Mouse (Mus musculus) ovary, postnatal 14 days (tissue): ENCODE data around the gene Shisal1.

Experiments
- DNase-seq: peaks from one replicate; pipeline ENCODE4 v3.0.0; 2022; ENCODE audit warnings: low spot score

The Shisal1 gene

GRCm38 (mm10) chr15:84446997-84447396 is at the start of gene Shisal1:
TSS of gene Shisal1 (minus strand) at chr15:84447097.
- no peak for DNase-seq

- no peak for DNase-seq
These were observed 43.6 kb upstream of the Shisal1 start for GRCm38 (mm10) chr15:84490486-84490885.

DNA sequence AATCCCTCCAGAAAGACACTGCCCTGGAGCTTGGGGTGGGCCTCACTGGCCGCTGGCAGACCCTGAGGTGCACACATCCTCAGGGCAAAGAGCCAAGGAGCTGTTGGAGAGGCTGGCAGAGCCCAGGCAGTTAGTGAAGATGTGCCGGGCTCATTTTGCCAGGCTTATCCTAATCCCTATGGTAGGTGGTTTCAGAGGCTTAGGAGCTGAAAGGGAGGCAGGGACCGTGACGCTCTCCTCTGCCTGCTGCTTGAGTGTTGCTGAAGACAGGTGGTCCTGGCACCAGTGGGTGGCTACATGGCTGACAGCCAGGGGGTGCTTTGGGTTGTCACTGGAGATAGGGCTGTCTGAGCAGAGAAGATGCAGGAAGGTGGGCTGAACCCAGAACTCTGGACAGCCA is 37.4 kb upstream of the Shisal1 start:
- no peak for DNase-seq

DNA sequence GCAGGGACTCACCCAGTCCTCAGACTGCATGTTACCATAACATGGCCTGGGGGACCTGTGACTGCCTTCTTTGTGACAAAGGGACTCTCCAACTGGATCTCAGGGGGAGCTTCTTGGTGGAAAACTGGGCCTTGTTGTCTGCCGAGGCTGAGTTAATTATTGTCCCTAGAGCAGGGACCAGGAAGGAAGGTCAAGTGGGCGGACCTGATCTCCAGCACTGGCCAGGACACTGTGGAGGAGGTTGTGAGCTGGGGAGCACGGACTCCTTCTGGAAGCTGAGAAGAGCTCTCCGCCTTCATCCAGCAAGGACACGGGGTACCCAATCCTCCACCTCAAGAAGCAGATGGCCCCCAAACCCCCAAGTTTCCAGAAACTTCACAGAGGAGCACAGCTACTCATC is 36.7 kb upstream of the Shisal1 start:
- DNase-seq: no peak

DNA sequence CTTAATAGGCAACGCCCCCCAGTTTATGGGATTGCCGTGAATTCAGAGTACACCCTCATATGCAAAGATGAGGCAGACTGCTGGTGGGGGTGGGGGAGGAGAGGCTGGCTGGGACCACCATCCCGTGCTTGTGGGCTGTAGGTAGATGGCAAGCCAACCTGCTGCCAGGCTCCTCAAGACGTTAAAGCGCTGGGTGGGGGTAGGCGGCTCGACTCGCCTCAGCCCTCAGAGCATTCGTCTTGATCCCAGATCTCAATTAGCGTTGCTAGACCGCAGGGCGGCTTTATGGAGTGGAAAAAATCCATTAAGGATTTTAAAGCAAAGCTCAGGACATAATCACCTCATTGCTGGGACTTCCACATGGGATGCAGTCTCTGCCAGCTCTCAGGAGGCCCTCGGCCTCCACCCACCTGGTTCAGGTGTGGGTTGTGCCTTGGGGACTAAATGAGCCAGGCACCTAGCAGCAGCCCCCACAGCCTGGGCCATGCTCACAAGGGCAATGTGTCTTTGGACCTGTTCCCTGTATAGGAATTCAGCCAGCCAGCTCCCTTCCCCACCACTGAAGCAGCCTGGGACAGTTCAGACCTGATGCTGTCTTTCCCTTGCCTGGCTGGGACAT is 34.5 kb upstream of the Shisal1 start:
- DNase-seq: no peak

DNA sequence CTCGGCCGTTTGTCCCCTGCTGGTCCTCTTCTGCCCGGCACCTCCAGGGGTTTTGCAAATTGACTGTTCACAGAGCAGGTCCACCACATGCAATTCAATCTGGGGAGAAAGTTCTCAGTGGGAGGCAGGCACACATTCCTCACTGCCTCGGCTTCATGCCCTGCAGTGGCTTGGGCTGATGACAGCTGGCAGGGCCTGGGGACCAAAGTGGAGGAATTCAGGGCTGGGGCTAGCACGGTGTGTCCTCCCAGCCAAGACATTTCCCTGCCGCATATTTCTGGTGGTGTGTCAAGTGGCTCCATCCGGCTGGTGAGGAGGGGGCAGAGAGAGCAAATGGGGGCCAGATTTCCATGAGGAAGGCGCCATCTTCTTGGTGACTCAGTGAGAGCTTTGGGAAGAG is 22.5 kb upstream of the Shisal1 start:
- DNase-seq: no peak

DNA sequence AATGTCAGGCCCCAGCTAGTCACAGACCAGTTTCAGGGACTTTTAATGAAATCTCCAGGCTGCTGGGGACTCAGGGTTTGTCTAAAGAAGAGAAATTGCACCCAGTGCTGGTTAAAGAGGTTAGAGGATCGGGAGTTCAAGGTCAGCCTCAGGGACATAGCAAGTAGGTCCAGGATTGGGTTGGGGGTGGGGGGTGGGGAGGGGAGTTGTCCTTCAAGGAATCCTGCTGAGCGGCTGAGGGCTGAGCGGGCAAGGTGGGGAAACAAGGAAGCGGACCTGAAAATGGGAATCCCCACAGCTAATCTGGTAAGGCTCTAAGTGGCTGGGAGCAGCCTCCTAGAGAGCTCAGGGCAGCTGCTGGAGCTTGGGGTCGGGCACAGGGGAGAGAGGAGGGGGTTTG is 20.9 kb upstream of the Shisal1 start:
- no peak for DNase-seq

DNA sequence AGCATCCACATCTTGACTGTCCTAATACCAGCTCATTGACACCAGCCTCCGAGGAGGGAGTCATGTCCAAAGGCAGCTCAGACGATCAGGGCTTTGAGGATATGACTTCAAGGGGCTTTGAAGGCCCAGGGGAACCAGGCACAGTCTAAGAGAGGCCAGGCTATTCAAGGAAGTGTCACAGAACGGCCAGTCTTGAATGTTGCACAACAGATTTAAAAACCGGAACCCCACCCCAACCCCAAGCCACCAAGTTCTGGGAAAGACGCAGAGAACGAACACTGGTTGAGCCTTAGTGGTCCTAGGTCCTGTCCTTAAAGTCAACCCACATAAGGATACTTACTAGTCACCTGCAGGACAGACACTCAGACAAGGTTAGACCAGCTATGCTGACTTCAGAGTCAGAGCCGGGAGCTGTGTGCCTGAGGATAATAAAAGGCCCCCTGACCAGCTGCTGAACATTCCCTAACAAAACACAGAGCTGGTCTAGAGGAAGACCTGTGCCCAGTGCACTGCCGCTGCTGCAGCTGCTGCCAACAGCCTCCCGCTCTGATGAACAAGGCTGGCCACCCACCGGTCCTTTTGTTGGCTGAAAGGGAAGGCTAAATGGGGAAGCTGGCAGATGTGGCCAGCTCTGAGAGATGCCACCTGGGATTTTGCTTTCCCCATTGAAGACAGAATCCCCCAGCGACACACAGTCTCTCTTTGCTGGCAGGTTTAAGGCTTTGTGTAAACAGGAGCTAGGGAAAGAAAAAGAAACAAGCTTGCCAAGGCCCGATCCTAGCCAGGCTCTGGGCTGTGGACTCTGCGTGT is 19.8 kb upstream of the Shisal1 start:
- no peak for DNase-seq

GRCm38 (mm10) chr15:84461429-84461828 is 14.5 kb upstream of the Shisal1 start:
- DNase-seq: no peak

GRCm38 (mm10) chr15:84458983-84459382 is 12.1 kb upstream of the Shisal1 start:
- no peak for DNase-seq

GRCm38 (mm10) chr15:84455286-84455685 is 8.4 kb upstream of the Shisal1 start:
- no peak for DNase-seq

DNA sequence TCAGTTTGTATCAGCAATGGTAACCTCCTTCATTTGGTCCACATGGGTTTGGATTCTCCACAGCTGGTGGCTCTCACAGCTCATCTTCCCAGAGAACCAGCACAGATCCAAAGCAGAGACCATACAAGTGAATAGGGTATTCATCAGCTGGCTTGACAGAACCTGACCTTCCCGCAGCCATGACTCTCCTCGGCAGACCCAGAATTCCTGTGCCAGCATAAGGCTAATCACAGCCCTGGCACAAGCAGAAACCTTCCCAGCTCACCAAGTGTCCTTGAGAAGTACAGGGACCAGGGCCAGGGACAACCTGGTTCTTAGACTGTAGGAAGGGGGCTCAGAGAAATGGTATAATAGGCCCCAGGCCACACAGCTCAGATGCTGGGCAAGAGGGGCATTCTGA is 6.2 kb upstream of the Shisal1 start:
- DNase-seq: no peak

DNA sequence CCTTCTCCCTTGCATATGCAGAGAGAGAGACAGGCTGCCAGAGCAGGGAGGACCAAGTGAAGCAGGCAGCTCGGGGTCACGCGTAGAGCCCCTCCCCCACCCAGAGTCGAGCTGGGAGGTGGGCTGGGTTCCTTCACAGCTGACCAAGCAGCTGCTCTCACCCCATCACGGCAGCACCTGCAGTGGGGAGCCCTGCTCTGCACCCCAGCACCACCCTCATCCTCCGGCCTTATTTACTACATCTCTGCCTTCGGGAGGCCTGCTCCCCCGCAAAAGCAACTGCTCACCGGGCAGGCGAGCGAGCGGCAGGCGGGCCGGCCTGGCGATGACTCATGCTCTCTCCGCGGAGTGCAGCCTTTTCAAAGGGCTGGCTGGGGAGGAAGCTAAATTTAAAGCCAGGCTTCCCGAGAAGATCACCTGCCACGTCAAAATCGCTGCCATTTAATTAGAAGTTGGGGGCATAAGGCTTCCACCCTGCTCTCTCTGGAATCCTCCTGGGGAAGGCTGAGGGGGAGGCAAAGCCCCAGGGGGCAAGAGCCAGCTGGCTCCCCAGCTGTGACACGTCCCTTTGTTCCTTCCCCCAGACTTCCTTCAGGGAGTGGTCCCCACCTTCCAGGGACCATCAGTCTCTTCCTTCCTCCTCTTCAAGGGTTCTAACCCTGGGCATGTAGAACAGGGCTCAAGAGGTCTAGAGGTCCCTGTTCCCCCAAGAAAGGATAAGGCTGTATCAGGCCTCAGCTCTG is 3.7 kb upstream of the Shisal1 start:
- DNase-seq: peak; percentile 58

- DNase-seq: no peak
These were observed 833 bp downstream of the Shisal1 start for GRCm38 (mm10) chr15:84445812-84446716.

GRCm38 (mm10) chr15:84444181-84444580 is 2.7 kb downstream of the Shisal1 start:
- DNase-seq: no peak

GRCm38 (mm10) chr15:84443631-84444030 is 3.3 kb downstream of the Shisal1 start:
- DNase-seq: no peak

- peak; percentile 21 for DNase-seq
These were observed 5.1 kb downstream of the Shisal1 start for GRCm38 (mm10) chr15:84441682-84442315.

DNA sequence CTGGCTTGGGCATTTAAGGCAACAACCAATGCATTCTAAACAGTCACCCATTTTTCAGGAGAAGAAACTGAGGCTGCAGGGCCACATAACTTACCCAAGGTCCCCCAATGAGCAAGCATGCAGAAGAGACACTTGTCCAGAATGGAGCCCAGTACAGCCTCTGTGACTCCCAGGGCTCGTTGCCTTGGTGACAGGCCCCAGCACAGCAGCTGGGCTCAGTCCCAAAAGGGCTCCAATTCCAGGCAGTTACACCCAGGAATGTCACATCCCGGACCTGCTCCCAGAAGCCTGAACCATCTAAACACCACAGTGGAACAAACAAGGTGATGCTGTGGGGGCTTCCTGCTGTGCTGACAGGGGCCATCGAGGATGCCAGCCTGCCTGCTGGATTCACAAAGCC is 6.1 kb downstream of the Shisal1 start:
- no peak for DNase-seq

DNA sequence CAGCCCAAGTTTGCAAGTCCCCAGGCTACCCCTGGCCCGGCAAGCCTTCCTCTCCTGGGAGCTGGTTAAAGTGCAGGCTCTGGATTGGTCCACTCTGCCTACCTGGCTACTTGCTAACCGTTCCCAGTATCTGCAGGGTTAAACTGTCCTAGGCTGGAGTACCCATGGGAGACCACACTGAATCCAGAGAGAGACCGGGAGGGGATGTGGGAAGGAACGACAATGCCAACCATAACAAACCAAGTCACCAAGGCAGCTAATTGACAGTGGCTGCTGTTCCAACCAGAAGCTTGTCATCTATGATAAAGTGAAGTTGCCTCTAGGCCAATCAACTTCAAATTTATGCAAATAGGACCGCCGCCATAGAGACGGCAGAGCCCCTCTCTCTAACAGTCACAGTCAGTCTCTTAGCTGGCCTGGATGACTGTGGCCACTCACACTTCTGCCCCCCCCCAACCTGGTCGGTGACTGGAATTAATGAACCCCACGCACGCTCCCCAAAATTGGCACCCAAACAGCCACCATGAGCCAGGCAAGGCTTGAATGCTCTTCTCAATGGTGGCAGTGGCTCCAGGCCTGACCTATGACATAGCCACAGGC is 13.2 kb downstream of the Shisal1 start:
- no peak for DNase-seq

GRCm38 (mm10) chr15:84430482-84430881 is 16.4 kb downstream of the Shisal1 start:
- no peak for DNase-seq

DNA sequence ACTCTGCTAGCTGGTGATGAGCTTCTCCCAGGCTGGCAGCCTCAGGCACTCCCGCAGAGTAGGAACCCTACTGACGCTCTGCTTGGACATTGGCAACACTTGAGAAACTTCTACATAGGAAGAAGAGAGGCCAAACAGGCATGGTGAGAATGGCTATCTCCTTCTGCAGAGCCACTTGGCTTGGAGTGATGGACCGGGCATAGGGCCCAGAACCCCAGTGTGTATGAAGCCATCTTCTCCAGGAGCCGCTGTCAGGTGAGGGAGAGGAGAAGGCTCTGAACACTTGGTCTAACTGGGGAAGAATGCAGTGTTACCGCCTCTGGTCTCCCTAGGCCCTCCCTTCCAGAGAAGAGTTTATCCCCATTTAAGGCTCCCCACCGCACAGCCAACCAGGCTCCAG is 19.3 kb downstream of the Shisal1 start:
- DNase-seq: no peak
